Mouse (Mus musculus) monocyte, adult 5-6 weeks (primary cell): Measurements from ENCODE around the gene Glis3. TPM values are rescaled to one million over a fixed set of nuclear protein-coding genes. Genes with fewer than 3 reads are reported as not detected.

Experiments
- ATAC-seq: fragments of 153-309, 156-312 bp; replicated peaks from 2 replicates; pipeline ENCODE4 v1.8.0; 2017; ENCODE audit warnings: mild to moderate bottlenecking; ENCODE audit not compliant: low TSS enrichment, insufficient number of reproducible peaks, severe bottlenecking, poor library complexity, low FRiP score
- total RNA-seq: library from RNA; stranded (forward); fragments of 200-1000, 200-491, 200-594 nt; gene quantifications from 3 replicates; pipeline ENCODE4 v1.2.3, GENCODE M21; 2017

Gene Glis3
- total RNA-seq, 1 experiment from 2014 or later: 1.6 TPM

DNA sequence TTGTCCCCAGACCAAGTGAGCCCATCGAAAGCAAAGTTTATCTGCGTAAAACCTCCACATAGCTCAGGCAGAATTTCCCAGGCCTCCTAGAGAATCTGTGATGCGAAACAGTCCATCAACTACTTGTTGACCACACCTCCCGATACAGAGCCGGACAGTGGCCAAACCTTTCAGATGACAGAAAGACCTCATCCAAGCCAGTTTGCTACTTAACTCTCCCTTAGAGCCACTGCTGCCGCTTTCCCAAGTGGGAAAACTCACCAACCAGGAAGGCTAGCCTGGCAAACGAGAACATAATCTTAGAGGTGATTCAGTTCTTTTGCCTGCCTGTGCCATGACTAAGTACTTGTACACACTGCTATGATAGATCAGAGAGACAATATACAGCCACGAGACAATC, 121.2 kb downstream of the Glis3 start:
- no peak for ATAC-seq

DNA sequence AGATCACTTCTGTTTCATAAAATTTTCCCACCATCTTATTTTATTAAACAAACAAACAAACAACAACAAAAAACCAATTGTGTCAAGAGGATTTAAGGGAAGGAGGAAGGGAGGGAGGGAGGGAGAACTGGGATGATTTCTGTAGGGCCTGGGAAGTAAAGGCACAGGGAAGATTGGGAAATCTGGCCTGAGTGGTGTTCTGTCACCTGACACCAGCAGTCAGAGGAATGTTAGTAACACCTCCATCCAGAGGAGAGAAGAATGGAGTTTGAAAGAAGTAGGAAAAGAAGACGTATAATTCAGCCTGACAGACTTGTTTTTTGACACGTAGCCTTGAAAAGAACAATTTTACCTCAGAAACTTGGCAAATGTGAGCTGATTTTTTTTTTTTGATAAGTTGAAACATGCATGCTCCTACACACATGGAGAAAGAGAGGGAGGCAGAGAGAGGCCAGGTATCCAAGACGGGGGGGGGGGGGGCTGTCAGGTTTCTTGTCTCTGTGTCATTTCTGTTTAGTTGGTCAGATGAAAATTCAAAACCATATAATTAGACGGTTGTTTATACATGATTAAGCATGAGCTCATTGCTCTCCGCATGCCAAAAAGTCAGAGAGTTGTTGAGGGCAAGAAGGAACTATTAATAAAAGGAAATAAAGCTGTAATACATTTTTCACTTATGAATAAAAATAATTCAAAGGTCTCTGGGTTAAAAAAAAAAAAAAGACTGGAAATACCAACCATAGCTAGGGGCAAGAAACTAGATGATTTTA, 122.1 kb downstream of the Glis3 start:
- ATAC-seq: no peak

DNA sequence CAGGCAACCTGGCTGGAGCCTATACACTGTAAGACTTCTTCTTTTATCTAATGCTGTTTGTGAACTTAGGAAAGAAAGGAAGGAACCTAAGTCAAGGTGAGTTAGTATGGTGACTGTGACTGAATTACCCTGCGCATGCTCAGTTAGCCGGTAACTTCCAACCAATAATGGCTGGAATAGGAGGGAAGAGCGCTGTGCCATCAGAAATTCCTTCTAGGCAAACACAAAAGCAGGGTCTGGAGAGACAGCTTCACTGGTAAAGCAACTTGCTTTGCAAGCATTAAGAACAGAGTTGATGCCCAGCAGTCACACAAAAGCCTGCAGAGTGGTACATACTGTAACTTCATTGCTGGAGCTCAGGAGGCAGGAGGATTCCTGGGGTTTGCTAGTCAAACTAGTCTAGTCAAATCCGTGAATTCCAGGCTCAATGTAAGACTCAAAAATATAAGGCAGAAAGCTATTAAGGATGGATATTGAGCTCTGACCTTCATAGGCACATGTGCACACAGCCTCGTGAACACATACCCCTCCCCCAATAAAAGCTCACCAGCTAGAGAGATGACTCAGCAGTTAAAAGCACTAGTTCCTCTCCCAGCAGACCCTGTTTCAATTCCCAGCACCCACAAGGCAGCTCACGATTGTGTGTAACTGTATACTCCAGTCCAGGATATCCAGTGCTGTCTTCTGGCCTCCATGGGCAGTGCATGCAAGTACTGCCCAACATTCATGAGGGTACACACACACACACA, 124.5 kb downstream of the Glis3 start:
- ATAC-seq: no peak

DNA sequence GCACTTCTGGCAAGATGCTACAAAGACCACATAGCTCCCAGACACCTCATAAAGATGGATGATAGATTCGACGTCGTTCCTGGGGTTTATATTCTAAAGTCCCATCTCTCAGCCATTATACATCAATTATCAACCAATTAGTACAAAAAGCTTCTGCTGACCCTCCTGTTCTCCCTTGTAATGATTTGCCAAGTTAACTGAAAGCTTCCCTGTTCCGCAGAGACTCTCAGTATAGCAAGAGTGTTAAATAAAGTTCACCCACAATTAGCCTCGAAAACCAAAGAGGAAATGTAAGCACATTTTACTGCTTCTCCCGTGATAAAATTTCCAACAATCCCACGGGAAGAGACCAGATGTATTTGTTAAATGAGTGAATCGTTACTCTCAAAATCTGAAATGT, 129.3 kb downstream of the Glis3 start:
- ATAC-seq: no peak

DNA sequence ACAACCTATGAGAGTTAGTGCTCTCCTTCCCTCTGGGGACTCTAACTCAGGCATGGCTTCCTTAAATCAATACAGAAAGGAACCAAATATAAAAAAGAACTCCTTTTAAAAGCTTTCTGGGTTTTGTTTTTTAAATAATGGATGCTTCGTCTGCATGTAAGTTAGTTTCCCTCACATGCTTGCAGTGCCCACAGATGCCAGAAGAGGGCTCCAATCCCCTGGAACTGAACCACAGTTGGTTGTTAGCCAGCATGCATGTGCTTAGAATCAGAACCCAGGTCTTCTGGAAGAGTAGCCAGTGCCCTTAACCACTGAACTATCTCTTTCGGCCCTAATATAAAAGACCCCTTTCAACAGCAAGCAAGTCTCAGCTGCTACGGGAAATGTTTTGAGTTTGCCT, 132.9 kb downstream of the Glis3 start:
- no peak for ATAC-seq

DNA sequence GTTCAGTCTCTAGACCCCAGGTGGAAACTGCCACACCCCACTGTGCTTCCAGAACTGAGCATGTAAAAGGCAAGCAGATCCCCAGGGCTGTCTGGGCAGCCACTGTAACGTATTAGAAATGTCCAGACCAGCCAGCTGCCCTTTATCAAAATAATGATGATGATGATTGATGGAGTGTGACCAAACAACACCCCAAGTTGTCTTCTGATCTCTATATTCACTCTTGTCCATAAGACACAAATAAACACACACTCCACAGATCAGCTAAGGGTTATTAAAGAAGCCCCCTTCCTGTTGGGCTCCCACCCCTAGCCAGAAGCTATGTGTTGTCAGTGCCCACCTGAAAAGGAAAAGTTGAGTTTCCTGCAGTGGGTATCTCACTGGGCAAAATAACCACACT, 134.4 kb downstream of the Glis3 start:
- no peak for ATAC-seq

DNA sequence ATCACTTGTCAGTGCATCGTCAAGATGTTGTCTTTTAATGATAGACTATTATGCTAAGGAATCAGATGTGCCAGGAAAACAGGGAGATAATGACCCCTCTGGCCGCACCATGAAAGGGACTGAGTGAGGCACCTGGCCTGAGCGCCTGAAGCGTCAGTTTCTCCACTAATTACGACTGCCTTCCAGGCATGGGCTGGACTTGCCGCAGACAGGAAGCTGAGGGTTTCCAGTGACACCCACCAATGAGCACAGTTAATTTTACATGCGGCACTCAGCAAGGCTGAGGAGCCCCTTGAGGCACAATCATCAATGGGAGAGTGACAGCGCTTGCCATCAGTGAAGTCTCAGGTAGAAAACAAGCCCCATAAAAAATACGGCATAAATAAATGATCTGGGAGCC, 141.1 kb downstream of the Glis3 start:
- no peak for ATAC-seq

DNA sequence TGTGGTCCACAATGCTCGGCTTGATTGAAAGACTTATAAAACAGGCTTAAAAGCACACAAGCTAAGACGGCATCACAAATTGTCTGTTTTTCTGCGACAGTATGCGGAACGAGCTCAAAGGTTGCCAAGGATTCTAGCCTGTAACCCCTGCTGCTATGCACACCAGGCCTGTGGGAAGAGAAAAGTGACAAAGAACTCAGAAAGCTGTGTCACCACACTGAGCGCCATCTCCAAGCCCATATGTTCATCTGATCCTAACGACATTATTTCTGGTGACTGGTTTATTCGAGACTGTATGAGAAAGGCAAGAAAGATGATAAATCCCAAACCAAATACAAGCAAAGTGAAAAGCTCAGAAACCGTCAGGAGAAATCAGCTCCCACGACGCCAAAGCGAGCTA, 144.9 kb downstream of the Glis3 start:
- ATAC-seq: no peak

DNA sequence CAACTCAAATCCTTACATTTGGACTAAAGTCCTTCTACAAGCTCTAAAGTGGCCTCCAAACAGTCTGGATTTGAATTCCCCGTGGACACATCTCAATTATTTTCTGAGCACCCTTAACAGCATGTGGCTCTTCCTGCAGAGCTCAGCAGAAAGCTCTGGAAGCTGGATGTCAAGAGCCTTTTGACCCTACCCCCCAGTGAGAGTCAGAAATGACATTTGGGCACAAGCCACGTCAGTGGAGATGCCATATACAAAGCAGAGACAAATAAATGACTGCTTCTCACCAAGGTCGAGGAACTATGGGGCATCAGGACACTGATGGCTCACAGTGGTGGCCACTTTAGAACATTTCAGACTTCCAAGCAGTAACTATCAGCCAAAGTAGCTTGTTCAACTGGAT, 146.3 kb downstream of the Glis3 start:
- ATAC-seq: no peak

DNA sequence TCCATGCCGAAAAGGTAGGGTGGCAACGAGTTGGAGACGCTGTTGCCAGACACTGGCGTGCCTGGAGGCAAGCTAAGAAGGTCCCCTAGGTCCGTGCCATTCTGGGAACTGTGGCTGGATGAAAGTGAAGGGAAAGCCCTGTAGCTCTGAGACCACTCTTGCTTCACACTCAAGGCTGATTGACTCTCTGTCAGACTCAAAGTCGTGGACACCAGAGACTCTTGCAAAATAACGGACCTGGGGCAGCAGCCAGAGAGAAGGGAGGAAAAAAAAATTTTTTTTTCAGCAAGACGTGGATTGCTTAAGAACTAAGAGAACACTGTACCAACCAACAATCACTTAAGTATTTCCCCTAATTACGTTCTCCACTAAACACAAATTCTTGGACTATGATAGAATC, 148.1 kb downstream of the Glis3 start:
- ATAC-seq: no peak

DNA sequence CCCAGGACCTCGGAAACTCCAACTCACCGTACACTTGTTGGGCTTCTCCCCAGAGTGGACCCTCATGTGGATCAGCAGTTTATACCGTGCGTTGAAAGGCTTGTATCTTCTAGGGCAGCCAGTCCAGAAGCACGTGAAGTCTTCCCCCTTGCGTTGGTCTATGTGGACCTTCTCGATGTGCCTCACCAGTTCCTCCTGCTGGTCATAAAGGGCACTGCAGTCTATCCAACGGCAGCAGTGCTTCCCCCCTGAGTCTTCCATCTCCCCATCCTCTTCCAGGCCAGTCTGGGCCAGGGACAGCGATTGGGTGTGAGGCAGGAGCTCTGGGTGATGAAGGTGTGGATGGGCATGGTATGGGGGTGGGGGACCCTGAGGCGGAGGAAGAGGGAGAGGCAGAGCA, 149.0 kb downstream of the Glis3 start:
- 0 out of 2 replicates have a peak, but pooled peaks have one; percentile 22 for ATAC-seq

DNA sequence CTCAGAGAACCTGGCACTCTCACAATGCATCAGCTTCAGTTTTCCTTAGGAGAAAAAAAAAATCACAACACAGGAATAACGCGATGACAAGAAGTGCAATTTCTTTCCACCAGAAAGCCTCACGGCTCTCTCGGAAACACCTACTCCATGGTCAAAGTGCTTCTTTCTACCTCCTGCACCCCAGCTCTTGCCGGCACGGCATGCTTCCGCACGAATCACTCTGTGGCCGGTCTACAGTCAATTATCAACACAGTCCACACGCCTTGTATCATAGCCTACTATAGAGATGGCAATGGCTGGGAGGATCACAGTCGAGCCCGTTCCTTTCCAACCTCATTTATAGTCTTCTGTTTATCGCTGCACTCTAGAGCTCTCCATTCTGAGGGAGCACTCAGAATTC, 150.9 kb downstream of the Glis3 start:
- no peak for ATAC-seq

DNA sequence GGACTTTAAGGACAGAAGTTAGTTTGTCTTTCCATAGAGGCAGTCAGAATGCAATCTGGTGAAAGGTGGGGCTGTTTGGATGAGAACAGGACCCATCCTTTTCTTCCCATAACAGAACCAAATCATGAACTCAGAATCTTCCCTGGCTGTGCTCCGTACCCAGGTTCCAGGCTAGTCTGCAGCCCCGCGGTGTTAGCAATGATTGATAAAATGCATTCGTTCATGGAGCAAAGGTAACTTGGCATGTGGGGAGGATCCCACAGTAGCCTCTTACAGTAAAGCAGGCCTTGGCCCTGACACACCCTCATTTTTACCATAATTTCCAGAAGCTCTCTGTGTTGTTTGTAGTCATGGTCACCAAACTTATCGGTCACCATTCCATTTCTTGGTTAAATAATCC, 152.4 kb downstream of the Glis3 start:
- no peak for ATAC-seq

DNA sequence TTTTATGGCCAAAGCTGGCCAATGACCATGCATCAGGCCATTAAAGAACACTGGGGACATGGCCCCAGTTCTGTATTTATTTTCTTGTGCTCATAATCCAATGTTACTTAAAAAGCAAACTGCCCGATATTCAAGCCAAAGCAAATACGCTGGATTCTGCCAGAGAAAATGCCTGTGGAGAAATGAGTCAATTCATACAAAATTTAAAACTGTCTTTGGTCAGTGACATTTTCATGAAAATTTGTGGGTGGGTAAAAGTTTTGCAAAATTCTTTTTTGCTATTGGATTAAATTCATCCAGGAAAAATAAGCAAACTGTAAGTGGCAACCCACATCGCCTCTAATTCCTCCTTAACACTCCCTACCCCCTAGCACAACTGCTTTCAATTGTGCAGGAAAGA, 154.5 kb downstream of the Glis3 start:
- ATAC-seq: no peak

DNA sequence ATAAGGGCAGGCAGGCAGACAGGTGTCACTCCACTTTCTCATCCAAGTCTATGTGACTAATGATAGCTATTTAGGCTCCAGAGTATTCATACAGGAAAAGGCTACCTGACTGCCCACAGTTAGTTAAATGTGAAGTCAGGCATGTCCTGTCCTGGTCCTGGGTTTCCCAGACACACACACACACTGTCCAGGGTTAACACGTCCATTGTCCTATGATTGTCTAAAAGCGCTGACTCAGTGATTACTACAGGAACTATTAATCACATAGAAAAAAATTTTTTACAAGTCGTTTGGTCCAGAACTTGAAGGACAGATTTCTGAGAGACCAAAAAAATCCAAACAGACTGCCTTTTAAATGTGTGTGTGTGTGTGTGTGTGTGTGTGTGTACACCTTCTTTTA, 157.6 kb downstream of the Glis3 start:
- ATAC-seq: no peak

DNA sequence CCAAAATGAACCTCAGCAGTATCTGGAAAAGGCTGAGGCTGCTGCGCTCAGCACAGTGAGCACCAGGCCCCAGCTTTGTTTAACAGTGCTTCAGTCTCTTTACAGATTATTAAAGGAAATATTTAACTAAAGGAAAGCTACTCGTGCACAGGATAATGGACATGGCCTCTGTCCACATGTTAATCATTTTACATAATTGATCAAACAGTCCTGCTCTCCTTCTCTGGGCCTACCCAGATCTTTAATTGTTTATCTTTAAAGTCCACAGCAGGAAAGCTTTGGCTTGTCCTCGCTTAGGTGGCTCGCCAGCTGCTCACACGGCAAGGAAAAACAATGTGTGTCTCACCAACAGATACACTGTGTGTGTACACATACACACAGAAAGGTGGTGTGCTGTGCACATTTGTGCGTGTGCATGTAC, 159.1 kb downstream of the Glis3 start:
- no peak for ATAC-seq

DNA sequence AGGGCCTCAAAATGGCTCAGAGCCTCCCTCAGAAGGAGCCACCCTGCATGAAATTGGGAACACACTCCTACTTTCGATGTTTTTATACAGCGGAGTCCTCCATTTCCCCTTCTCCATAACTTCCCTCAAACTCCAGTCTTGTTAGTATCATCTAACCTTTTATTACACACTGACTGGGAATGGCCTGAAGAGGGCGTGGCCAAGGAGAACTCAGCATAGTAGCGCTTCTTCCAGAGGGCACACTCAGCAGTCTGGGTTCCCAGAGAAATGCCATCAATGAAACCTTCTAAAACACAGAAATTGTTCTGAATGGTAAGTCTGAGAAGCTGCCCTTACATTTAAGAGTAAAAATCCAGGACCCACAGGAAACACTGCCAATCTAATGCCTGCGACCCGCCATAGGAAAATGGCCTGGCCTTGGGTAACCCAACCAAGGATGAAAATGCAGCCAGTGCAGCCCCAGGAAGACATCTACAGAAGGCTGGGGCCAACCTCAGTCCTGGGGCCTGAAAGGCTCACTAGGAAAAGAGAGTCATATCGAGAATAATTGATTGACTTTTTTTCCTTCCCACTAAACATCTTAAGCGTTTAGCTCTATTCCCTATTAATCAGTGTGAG, 159.6 kb downstream of the Glis3 start:
- ATAC-seq: no peak

DNA sequence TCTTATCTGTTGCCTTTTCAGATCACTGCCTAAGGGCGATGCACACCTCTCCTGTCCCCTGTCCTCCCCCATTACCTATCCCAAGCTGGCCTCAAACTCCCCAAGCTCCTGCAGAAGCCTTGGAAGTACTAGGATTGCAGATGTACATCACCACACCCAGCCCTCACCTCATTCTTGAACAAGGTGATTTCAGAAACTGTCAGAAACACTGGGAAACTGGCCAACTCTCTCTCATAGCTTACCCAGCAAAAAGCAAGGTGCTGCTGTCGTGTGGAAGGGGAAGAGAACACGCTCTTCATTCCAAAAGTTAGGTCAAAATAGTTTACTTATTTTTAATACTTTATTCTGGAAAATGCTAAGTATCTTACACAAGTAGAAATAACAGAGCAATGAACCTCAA, 160.6 kb downstream of the Glis3 start:
- no peak for ATAC-seq

DNA sequence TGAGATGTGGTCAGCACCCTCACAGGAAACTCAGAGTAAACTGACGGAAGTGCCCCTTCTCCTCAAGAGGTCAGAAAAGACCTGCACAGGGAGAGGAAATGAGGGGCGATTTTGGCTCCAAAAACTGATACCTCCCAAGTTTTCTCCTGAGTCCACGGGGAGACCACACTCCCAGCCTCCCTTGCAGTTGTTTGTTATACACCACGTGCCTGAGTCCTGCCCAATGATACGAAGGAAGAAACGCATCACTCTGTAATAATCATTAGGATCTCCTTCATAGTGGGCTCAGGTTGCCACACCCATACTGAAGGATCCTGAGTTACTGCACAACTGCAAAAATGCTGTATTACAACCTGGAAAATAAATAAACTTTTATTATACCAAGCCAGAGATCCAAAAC, 161.0 kb downstream of the Glis3 start:
- ATAC-seq: no peak

DNA sequence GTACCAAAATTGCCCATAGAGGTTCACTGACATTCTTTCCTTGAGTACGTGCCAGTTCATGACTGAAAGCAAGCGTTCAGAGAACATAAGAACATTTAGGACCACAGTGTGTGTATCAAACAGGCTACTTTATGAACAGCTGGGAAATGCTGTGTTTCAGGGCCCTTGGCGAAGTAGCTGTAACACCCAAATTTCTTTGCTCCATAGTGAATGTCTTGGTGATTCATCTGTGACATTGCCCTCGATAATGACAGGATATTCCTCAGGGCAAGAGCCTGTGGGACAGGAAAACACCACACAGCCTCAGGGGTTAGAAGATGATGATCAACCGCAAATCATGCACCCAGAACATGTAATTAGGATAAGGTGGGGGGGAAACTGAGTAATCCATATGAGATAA, 161.6 kb downstream of the Glis3 start:
- ATAC-seq: no peak
